Mouse (Mus musculus): Measurements from ENCODE around the gene Ipp. TPM values are rescaled to one million over a fixed set of nuclear protein-coding genes. Genes with fewer than 3 reads are reported as not detected.

The Ipp gene
- polyA plus RNA-seq, 1 experiment from 2014 or later: 15.5 TPM

DNA sequence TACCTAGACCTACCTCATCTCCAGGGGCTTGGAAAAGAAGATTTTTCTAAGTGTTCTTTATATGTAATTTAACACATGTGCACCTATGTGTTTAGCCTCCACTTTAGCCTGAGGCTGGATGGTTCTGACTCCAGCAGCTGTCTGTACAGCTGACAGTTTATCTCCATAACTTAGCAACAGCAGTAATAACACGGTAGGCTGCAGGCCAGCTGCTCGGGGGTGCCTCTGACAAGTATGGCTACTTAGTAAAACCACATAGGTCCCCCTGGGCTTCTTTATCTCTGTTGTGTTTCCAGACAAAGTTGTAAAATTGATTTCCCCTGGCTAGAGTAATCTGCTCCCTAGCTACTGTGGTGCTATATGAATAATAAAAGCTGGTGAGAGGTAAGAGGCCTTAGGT lies 23.9 kb upstream of the Ipp start:
- H3K4me2 ChIP-seq (ENCODE audit: low read length): no peak overlapping the region
- DNase-seq (ENCODE audit: low spot score) (peak; percentile 34), ATAC-seq (replicated peaks; ENCODE audit: low FRiP score, low read depth) (no peak)
- no peak for TF ChIP-seq CTCF (IDR thresholded peaks at IDR 0.05; ENCODE audit: low read depth)
- WGBS: 16% methylated on average over 2 of the region's 2 CpGs
- H3K27ac ChIP-seq: no peak overlapping the region
- no peak overlapping the region for H3K9ac ChIP-seq (ENCODE audit: low read depth, low read length)
- H3K27me3 ChIP-seq (ENCODE audit: insufficient read depth, low read length): no peaks in the 10 kb centered on the region
- no peaks in the 10 kb centered on the region for H3K4me1 ChIP-seq (replicated peaks; ENCODE audit: insufficient read depth, low read length)
- H3K9me3 ChIP-seq (replicated peaks; ENCODE audit: low read length): no peaks in the 10 kb centered on the region
- no peaks in the 10 kb centered on the region for H3K36me3 ChIP-seq (ENCODE audit: insufficient read depth, low read length)
- H3K4me3 ChIP-seq (replicated peaks; ENCODE audit: low read depth, low read length): no peak overlapping the region

DNA sequence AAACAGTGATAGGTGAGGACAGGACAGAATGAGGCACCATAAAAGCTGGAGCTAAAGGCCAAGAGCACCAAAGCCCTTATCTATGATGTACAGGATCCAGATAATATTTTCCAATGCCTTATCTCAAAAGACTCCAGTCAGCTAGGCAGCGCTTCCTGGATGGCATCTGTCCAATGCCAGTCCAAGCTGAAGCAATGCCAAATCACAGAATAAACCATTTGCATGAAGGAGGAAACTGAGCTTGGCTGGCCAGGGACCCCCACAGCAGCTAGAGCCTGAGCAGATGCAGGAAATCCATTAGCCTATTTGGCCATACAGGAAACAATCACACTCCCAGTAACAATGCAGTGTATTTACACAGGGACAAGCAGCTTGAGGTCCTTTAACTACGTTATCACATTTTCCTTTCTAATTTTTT lies 16.2 kb upstream of the Ipp start:
- H3K4me1 ChIP-seq (replicated peaks; ENCODE audit: insufficient read depth, low read length): no peaks in the 10 kb centered on the region
- H3K4me2 ChIP-seq (ENCODE audit: low read length): no peak overlapping the region
- H3K27ac ChIP-seq: peak overlapping the region; percentile 56
- H3K27me3 ChIP-seq (ENCODE audit: insufficient read depth, low read length): no peaks in the 10 kb centered on the region
- 57% methylated on average over 2 of the region's 2 CpGs for WGBS
- H3K4me3 ChIP-seq (replicated peaks; ENCODE audit: low read depth, low read length): no peak overlapping the region
- DNase-seq (ENCODE audit: low spot score) (peak; percentile 57), ATAC-seq (replicated peaks; ENCODE audit: low FRiP score, low read depth) (no peak)
- H3K36me3 ChIP-seq (ENCODE audit: insufficient read depth, low read length): no peaks in the 10 kb centered on the region
- TF ChIP-seq CTCF (IDR thresholded peaks at IDR 0.05; ENCODE audit: low read depth): no peak
- H3K9me3 ChIP-seq (replicated peaks; ENCODE audit: low read length): no peaks in the 10 kb centered on the region
- no peak overlapping the region for H3K9ac ChIP-seq (ENCODE audit: low read depth, low read length)

DNA sequence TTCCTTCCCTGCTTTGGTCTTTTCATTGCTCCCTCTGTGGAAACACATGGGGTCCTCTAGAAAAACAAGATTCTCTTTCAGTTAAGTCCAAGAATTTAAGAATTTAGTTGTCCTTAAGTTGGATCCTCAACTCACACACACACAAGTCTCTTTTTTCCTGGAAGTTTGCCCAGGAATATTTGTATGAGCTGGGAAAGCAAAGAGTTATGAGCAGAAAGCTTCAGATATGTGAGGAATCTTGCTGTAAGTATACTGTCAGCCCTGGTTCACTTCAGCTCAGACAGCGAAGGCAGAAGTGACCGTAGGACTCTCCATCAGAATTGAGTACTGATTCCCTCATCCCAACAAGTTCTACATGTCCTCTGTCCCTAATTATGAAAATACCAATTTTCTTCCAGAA lies 15.5 kb upstream of the Ipp start:
- H3K4me3 ChIP-seq (replicated peaks; ENCODE audit: low read depth, low read length): no peak overlapping the region
- ATAC-seq (replicated peaks; ENCODE audit: low FRiP score, low read depth): no peak
- TF ChIP-seq CTCF (IDR thresholded peaks at IDR 0.05; ENCODE audit: low read depth): no peak
- H3K4me2 ChIP-seq (ENCODE audit: low read length): no peak overlapping the region
- no peak overlapping the region for H3K9ac ChIP-seq (ENCODE audit: low read depth, low read length)
- no peaks in the 10 kb centered on the region for H3K36me3 ChIP-seq (ENCODE audit: insufficient read depth, low read length)
- peak overlapping the region; percentile 57 for H3K27ac ChIP-seq
- DNase-seq (ENCODE audit: low spot score): peak; percentile 76
- no peaks in the 10 kb centered on the region for H3K9me3 ChIP-seq (replicated peaks; ENCODE audit: low read length)
- H3K4me1 ChIP-seq (replicated peaks; ENCODE audit: insufficient read depth, low read length): no peaks in the 10 kb centered on the region
- H3K27me3 ChIP-seq (ENCODE audit: insufficient read depth, low read length): no peaks in the 10 kb centered on the region
- WGBS: 40% methylated on average over 2 of the region's 2 CpGs

DNA sequence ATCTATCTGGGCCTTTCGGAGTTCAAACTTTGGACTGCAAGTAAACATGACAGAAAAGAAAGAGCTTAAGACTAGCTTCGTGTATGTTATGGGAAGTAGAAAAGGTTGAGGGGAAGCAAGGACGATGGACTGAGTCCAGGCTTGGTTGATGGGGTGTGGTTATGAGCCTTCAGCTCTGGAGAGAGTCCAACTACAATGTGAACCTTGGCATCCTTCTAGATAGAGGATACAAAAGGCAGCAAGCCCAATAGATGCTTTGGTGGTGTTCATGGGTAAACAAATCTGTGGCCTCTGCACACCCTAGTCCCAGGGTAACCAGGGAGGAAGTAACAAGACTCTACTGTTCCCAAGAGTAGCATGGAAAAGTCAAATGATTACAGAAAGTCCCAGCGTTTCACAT lies 14.9 kb upstream of the Ipp start:
- TF ChIP-seq CTCF (IDR thresholded peaks at IDR 0.05; ENCODE audit: low read depth): no peak
- Histone ChIP-seq H3K27me3 (ENCODE audit: insufficient read depth, low read length) (no peaks in the 10 kb centered on the region), H3K9me3 (replicated peaks; ENCODE audit: low read length) (no peaks in the 10 kb centered on the region), H3K27ac (peak overlapping the region; percentile 57), H3K4me1 (replicated peaks; ENCODE audit: insufficient read depth, low read length) (no peaks in the 10 kb centered on the region), H3K4me3 (replicated peaks; ENCODE audit: low read depth, low read length) (no peak overlapping the region), H3K4me2 (ENCODE audit: low read length) (no peak overlapping the region), H3K36me3 (ENCODE audit: insufficient read depth, low read length) (no peaks in the 10 kb centered on the region), H3K9ac (ENCODE audit: low read depth, low read length) (no peak overlapping the region)
- DNase-seq (ENCODE audit: low spot score) (peak; percentile 50), ATAC-seq (replicated peaks; ENCODE audit: low FRiP score, low read depth) (no peak)
- WGBS: 56% methylated on average over 4 of the region's 4 CpGs

DNA sequence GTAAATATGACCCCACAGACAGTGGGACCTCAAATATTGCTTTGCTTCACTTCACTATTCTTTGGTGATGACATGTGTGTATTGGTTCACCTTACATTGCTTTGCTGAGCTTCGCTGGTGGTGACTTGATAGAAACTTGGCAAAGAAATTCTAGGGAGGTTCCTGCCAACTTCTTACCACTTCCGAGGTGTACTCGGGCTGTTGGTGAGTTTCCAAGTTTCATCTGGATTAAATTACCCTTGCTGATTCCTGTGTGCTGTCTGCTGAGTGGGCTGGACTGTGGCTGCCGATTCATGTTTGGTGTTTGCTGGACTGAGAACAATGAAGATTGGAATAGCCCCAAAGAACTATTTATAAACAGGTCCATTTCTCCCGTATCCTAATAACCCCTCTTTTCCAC lies 13.7 kb upstream of the Ipp start:
- TF ChIP-seq CTCF (IDR thresholded peaks at IDR 0.05; ENCODE audit: low read depth): no peak
- Histone ChIP-seq H3K27me3 (ENCODE audit: insufficient read depth, low read length) (no peaks in the 10 kb centered on the region), H3K9me3 (replicated peaks; ENCODE audit: low read length) (no peaks in the 10 kb centered on the region), H3K4me2 (ENCODE audit: low read length) (no peak overlapping the region), H3K9ac (ENCODE audit: low read depth, low read length) (no peak overlapping the region), H3K4me3 (replicated peaks; ENCODE audit: low read depth, low read length) (no peak overlapping the region), H3K27ac (no peak overlapping the region), H3K4me1 (replicated peaks; ENCODE audit: insufficient read depth, low read length) (no peaks in the 10 kb centered on the region), H3K36me3 (ENCODE audit: insufficient read depth, low read length) (no peaks in the 10 kb centered on the region)
- 78% methylated on average over 5 of the region's 5 CpGs for WGBS
- no peak for ATAC-seq (replicated peaks; ENCODE audit: low FRiP score, low read depth)
- no peak for DNase-seq (ENCODE audit: low spot score)

DNA sequence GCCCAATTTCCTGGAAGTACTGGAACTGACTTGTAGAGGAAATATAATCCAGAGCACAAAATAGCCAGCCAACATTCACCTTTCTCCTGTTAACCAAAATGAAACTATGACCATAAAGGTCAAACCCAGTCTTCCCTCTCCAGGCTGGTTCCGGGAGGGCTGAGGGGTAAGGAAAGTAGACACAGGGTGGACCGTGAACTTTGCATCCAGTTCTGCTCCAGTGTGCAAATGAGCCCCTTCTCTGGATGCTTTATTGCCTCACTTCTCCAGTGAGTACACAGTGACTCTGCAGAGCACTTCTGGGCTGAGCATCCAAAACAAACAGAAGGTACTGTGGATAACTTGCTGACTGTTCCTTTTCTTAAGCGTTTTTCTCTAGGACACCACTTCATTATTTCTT lies 7.4 kb upstream of the Ipp start:
- Histone ChIP-seq H3K4me2 (ENCODE audit: low read length) (no peak overlapping the region), H3K9me3 (replicated peaks; ENCODE audit: low read length) (no peaks in the 10 kb centered on the region), H3K9ac (ENCODE audit: low read depth, low read length) (no peak overlapping the region), H3K4me1 (replicated peaks; ENCODE audit: insufficient read depth, low read length) (no peaks in the 10 kb centered on the region), H3K27ac (no peak overlapping the region), H3K36me3 (ENCODE audit: insufficient read depth, low read length) (no peaks in the 10 kb centered on the region), H3K4me3 (replicated peaks; ENCODE audit: low read depth, low read length) (no peak overlapping the region), H3K27me3 (ENCODE audit: insufficient read depth, low read length) (no peaks in the 10 kb centered on the region)
- WGBS: 26% methylated on average over 3 of the region's 3 CpGs
- DNase-seq (ENCODE audit: low spot score) (no peak), ATAC-seq (replicated peaks; ENCODE audit: low FRiP score, low read depth) (no peak)
- no peak for TF ChIP-seq CTCF (IDR thresholded peaks at IDR 0.05; ENCODE audit: low read depth)

DNA sequence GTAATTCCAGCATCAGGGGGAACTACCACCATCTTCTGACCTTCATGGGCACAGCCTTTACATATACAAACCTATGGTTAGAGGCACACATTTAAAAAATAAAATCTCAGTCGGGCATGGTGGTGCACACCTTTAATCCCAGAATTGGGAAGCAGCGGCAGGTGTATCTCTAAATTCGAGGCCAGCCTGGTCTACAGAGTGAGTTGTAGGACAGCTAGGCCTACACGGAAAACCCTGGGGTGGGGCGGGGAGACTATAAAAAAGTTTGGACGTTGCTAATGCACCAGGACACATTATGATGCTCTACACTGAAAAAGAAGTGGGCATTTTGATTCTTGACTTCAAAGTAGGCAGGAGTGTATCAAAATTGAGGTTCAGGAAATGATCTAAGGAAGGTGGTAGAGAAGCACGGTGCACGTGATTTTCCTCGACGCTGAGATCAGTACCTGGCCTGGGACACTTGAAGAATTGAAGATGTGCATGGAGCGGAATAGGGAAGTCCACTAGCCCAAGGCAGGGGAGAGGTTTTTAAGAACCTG lies 394 bp upstream of the Ipp start:
- WGBS: 26% methylated on average over 11 of the region's 11 CpGs
- ATAC-seq (replicated peaks; ENCODE audit: low FRiP score, low read depth) (no peak), DNase-seq (ENCODE audit: low spot score) (no peak)
- Histone ChIP-seq H3K4me2 (ENCODE audit: low read length) (peak overlapping the region; percentile 76), H3K27ac (peak overlapping the region; percentile 93), H3K4me1 (replicated peaks; ENCODE audit: insufficient read depth, low read length) (0 out of 2 replicates have a peak, but pooled peaks cover 9% of the 10 kb centered on the region), H3K9me3 (replicated peaks; ENCODE audit: low read length) (no peaks in the 10 kb centered on the region), H3K36me3 (ENCODE audit: insufficient read depth, low read length) (no peaks in the 10 kb centered on the region), H3K27me3 (ENCODE audit: insufficient read depth, low read length) (no peaks in the 10 kb centered on the region), H3K4me3 (replicated peaks; ENCODE audit: low read depth, low read length) (peak overlapping the region; percentile 58), H3K9ac (ENCODE audit: low read depth, low read length) (peak overlapping the region; percentile 75)
- TF ChIP-seq CTCF (IDR thresholded peaks at IDR 0.05; ENCODE audit: low read depth): no peak

All from kidney, postnatal 0 days (tissue).